Mouse (Mus musculus) cerebellum, adult 2 months (tissue): ENCODE measurements around the gene Zfp398.

Experiments used
- CTCF ChIP-seq: fragments of 200-500 bp; IDR thresholded peaks from 2 replicates; pipeline ENCODE4 v1.5.1; 2011; ENCODE audit warnings: low read depth, mild to moderate bottlenecking, control low read depth, low read length, moderate library complexity, borderline replicate concordance; ENCODE audit not compliant: insufficient read depth
- POLR2A ChIP-seq: fragments of 200-500 bp; IDR thresholded peaks from 2 replicates; pipeline ENCODE4 v1.6.1; 2011; ENCODE audit warnings: low read length, control low read depth, borderline replicate concordance; ENCODE audit not compliant: insufficient read depth

DNA sequence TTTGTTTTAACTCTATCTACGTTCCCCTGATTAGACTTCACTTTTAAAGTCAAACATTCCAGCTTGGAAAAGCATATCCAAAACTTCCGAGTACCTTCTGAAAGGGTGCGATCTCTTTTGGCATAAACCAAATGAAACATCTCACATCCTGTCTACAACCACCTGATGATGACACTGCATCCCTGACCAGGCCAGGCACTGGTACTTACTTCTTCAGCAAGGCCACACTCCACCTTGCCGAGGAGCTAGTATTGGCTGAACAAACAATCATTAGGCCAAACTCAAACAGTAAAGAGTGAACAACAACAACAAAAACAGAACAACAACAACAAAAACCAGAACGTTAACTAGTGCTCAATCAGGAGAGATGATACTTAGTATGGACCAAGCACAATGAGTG, 24.1 kb upstream of the Zfp398 start:
- no peak for TF ChIP-seq POLR2A
- no peak for TF ChIP-seq CTCF
